Mouse (Mus musculus) thymus, postnatal 0 days (tissue): ENCODE data around the gene Cipc. TPM values are rescaled to one million over a fixed set of nuclear protein-coding genes. Genes with fewer than 3 reads are reported as not detected.
A peak's percentile ranks its signal among the peaks of the same experiment; 100 is the strongest.

ENCODE experiments used
- DNase-seq: peaks from one replicate; pipeline ENCODE4 v3.0.0-alpha.2; 2015; ENCODE audit warnings: low spot score
- polyA plus RNA-seq: library from polyadenylated mRNA; unstranded; fragments of >200 nt; fragmentation: Nextera tagmentation; extraction: Ambion mirVana; gene quantifications from 2 replicates; pipeline ENCODE4 v1.2.1, GENCODE M21; 2015

Cipc gene
- polyA plus RNA-seq, 1 experiment from 2014 or later: 18.8 TPM

DNA sequence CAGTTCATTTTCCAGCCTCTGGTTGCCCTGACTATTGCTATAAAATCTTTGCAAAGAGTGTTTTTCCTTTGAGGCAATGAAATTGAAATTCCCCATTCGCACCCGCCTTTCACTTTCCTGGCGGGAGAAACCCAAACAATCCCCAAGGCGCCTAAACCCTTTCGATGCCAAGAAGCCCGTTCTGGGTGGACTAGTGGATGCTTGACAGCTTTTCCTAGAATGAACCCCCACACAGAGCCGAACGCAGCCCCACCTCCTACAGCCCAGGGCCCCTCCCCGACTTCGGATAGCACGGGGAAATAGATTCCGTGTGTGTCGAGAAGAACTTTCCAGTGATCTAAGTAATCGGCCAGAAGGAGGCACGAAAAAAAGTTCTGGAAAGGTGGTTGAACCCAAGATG is 42.5 kb downstream of the Cipc start:
- DNase-seq: no peak

DNA sequence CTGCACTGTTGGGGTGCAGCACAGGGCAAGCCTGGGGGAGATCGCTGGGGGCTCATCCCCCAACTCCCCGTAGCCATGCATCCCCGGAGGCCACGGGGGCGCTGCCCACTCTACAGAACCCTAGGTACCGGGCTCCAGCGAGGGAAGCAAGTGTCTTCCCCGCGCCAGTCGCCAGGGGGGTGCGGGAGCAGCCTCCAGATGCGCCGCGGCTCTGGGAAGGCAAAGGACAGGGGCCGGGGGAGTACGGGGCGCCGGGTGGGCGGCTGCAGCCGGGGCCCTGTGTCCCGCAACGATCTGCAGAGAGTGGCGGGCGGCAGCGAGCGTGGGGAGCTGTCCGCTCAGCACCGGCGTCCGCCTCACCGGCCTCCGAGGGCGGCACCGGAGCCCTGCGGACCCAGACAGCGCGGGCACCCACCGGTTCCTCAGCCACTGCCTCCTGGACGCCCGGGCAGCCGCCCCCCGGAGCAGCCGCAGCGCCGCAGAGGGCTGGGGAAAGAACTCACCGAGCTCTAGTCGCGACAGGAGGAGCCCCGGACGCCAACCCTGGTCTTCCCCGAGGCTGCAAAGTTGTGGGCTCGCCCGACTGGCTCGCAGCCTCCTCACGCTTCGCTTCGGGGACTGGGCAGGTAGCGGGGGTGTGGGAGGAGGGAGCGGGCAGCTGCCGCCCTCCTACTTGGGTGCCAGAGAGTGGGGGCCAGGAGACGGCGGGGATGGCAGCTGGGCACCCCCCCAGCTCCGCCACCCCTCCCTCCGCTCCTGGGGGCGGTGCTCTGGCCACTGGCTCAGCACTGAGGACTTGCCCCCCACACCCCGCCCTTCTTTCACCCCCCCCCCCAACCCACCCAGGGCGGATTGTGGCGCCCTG is 43.3 kb downstream of the Cipc start, which contains the start of gene Zdhhc22:
Zdhhc22 (minus strand) TSS at position 541 of the 865 bp plus-strand sequence.
- no peak for DNase-seq

DNA sequence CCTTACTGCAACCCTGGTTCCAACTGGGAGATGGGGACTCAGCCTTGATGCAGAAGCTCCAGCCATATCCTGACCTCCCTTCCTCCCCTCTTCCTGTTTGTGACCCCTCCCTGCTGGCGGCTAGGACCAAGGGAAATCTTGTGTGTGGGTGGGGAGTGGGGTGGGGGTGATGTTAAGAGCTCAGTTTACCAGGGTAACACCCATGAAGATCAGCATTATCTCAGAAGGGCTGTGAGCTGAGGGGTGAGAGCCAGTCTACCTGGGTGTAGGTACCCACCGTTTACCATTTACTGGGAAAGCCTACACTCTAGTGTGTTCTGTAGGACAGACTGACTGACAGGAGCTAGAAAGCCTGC is 43.9 kb downstream of the Cipc start:
- DNase-seq: no peak

DNA sequence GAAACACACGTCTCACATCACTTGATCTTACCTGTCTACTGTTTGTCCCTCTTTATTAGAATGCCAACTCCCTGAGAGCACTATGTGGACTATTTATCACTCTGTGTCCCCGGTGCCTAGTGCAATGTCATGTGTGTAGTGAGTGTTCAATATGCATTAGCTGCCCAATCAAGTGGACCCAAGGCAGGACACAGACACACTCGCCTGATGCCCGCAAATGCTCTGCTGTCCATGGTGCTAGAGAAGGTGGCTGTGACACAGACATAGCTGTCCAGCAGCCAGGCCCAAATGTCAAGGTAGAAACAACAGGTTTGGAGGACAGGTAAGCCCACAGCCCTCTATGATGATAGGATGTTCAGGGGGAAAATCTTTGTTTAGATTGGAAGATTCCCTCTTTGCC is 47.3 kb downstream of the Cipc start:
- no peak for DNase-seq

DNA sequence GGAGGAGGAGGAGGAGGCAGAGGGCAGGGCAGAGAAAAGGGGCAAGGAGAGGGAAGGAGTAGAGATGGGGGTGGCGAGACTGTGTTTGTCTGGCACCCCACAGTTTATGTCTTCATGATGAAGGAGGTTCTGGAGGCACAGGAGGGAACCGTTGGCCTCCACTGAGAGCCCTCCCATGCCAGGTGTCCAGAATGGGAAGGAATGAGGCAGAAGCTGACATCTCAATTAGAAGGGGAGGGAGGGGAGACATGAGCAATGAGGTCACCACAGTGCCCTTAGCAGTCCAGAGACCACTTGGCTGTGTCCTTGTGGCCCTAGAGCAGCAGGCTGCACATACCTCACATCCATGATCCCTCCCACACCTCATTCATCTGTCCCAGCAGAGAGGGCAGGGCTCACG is 47.9 kb downstream of the Cipc start:
- DNase-seq: no peak

DNA sequence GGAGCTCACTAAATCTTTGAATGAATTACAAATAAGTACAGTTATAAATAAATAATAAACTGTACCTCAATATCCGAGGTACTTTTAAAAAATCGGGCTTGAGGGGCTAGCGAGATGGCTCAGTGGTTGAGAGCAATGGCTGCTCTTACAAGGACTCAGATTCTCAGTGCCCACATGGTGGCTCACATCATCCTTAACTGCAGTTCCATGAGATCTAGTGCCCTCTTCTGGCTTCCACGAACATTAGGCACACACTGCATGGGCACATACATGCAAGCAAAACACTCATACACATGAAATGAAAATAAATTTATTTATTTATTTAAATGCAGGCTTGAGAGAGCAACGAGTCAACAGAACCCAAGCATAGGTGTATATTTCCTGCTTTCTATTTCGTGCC is 49.1 kb downstream of the Cipc start:
- no peak for DNase-seq

DNA sequence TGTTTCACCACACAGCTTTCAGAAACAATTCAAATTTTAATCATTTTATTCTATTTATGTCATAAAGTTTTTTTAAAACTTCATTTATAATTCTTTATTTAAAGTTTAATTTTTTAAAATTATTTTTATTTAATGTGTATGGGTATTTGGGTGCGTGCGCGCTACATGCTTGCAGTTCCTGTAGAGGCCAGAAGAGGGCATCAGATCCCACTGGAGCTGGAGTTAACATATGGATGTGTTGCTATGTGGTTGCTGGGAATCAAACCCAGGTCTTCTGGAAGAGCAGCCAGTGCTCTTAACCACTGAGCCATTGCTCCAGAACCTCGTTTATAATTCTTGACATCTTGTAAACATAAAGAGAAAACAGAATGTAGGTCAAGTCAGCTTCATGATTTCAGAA is 51.9 kb downstream of the Cipc start:
- no peak for DNase-seq

DNA sequence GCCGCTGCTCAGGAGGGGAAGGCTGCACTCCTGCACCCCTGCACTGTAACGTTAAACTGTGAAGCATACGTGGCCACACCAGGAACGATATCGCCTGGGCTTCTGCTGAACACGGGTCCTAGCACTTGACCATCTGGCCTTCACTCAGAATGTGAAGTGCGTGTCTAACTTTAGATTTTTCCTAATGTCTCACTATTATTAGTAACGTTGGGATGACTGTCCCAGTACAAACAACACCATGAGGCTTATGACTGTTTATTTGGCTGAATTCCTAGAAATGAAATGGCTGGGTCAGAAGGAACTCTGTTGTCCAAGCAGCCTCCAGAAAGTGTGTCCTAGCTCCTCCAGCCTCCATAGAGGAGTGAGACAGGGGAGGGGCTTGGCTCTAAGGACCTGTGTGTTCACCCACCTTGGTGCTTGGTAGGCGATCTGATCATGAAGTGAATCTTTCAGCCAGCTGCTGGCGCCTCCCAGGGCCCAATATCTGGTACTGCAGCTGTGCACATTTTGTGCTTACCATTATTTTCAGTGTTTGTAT is 52.5 kb downstream of the Cipc start:
- no peak for DNase-seq

DNA sequence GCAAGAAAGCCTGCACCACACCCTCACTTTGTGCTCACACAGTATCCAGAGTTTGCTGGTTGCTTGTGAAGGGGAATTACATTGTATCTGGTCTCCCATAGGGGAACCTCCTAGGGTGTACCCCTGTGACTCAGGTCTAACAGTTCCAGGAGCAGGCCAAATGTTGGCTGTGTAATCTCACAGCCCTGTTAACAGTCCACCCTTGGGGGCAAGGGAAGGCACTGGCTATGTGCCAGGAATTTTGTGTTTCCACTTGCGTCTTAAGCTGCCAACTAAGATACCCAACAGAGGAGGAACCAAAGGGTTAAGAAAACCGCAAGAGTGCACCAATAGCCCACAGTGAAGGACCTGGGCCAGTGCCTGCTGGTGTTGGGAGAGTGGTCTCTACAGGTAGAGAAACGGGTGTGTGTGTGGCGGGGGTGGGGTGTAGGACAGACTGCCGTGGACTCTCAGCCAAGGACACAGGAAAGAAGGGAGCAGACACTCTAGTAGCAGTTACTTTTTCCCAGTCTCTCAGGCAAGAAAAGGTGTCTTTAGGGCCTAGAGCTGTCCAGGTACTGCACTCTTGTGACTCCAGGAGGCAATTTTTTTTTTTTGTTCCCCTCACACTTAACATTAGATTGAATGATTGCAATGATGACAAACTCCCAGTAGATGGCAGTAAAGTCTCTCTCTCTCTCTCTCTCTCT is 53.5 kb downstream of the Cipc start:
- peak; percentile 25 for DNase-seq

DNA sequence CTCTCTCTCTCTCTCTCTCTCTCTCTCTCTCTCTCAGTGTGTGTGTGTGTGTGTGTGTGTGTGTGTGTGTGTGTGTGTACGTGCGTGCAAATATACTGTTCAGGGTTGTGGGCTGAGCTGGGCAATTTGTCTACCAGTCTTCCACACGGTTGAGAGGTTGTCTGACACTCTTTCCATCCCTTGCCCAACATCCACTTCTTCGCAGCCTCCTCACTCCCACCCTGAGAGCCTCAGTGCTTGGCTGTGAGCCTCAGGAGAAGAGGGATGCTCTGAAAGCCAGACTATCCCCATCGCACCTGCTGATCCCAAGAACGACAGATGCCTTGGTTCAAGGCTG is 54.0 kb downstream of the Cipc start:
- DNase-seq: no peak

DNA sequence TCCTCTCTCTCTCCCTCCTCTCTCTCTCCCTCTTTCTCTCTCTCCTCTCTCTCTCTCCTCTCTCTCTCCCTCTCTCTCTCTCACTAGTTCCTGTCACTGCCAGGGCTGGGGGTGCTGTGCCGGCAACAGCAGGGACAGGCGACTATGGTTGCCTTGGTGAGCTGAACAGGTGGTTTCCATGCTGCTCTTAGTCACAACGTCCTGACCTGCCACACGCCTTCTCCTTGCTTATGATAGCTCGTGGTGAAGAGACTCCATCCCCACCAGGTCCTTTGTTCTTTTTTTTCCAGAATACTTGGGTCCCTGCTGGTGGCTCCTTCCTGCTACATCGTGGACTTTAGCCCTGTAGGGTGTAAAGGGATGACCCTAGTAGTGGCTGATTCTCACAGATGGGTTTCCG is 55.4 kb downstream of the Cipc start:
- no peak for DNase-seq

DNA sequence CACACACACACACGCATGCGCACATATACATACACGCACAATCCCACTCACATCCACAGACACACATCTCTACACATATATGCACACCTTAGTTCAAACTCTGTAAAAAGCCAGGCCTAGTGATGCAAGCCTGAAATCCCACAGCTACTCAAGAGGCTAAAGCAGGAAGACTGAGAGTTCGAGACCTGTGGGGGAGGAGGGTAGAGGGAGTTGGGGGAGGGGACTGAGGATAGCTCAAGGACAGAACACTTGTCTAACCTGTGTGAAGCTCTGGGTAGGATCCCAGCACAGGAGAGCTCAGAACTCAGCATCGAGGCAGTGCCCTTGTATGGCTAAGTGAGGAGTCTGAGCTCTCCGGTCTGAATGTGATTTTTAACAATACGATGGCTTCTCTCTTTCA is 56.0 kb downstream of the Cipc start:
- no peak for DNase-seq

DNA sequence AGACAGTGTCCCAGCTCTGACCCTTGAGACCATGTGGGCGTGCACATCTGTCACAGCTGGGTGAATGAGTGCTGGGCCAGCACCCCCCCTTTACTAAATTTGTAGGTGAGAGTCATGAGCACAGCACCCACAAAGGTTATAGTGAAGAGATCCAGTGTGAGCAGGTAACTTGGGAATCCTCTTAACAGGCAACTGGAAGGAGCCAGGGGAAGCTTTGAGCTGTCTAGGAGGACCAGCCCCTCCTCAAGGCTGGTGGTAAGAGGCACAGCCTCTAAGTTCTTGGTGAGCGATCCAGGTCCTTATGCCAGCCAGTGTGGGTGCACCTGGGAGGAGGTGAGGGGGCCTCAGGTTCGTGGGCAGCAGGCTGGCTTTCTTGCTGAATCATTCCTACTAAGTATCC is 56.8 kb downstream of the Cipc start:
- no peak for DNase-seq

DNA sequence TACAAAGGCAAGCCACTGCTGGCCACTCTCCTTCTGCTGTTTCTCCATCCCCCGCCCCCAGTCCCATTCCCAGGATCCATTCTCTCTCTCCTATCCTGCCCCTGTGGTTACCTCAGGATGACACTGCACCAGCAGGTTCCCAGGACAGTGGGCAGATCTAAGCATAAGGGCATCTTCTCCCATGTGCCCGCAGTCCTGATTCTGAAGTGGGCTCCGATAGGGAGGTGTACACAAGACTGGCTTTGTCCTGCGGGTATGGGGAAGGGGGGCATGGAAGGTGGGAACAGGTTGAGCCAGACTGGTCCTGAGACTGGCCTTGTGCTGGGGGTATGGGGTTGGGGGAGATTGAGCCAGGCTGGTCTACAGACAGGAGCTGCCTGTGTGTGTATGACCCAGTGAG is 57.8 kb downstream of the Cipc start:
- DNase-seq: no peak

Other genes starting within 250 kb of the Cipc start
- gene Angel1, start 220.6 kb upstream of the Cipc start, polyA plus RNA-seq: 3.4 and 3.7 TPM in 2 replicates
- gene Lrrc74a, start 212.7 kb upstream of the Cipc start, polyA plus RNA-seq: 0.09 TPM in 1 of 2 replicates, not detected in the other
- 13.1 and 15.5 TPM in 2 replicates for gene Irf2bpl, start 62.2 kb upstream of the Cipc start, polyA plus RNA-seq
- 0.05 TPM in 2 replicates for gene Zdhhc22, start 43.4 kb downstream of the Cipc start, polyA plus RNA-seq
- gene Tmem63c, start 74.3 kb downstream of the Cipc start, polyA plus RNA-seq: 0.05 and 0.13 TPM in 2 replicates
- gene Ngb, start 155.5 kb downstream of the Cipc start, polyA plus RNA-seq: 0.18 and 0.35 TPM in 2 replicates
- gene Gstz1, start 200.1 kb downstream of the Cipc start, polyA plus RNA-seq: 19.2 and 19.8 TPM in 2 replicates
- gene Pomt2, start 200.9 kb downstream of the Cipc start, polyA plus RNA-seq: 4.8 and 5.4 TPM in 2 replicates